Mouse (Mus musculus): Measurements from ENCODE around the gene Cmtr2.

The Cmtr2 gene

DNA sequence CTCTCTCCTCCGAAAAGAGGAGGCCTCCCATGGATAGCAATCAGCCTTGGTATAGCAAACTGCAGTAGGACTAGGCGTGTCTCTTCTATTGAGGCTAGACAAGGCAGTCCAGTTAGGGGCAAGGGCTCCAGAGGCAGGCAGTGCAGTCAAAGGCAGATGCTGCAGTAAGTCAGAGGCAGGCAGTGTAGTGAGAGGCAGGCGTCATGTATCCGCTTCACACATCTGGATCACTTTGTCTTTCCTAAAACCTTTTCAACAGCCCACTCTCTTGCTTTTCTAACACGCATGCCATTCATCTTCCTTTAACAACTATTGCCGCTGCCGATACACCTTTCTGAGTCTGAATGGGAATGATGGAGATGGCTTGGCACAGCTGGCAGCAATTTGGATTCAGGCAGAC, at the start of gene Cmtr2:
TSS of gene Cmtr2 (plus strand) at position 301 of the 400 bp plus-strand sequence.
- DNase-seq (ENCODE audit: low spot score), result no peak

DNA sequence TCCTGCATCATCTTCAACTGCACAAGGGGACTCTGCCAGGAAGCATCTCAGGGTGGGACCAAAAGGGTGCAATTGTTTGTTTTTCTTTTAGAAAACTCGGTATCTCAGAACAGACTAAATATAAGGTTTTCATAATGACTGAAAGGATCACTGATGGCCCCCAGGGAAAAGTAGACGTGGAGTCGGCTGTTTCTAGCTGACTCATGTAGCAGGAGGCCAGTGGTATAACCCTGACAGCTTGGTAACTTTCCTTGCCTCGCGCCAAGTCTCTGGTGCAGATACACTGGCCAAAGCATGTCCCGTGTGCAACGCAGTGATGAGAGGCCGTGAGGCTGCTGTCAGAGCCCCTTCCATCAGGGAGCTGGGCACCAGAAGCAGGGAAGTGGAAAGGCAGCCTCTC, 49.2 kb upstream of the Cmtr2 start:
- no peak for DNase-seq (ENCODE audit: low spot score)

GRCm38 (mm10) chr8:110168046-110168445, 47.4 kb upstream of the Cmtr2 start, which contains the start of gene Calb2:
Gene Calb2 (minus strand): TSS chr8:110168210.
- DNase-seq (ENCODE audit: low spot score), result peak; percentile 38

GRCm38 (mm10) chr8:110172161-110172560, 43.3 kb upstream of the Cmtr2 start:
- no peak for DNase-seq (ENCODE audit: low spot score)

DNA sequence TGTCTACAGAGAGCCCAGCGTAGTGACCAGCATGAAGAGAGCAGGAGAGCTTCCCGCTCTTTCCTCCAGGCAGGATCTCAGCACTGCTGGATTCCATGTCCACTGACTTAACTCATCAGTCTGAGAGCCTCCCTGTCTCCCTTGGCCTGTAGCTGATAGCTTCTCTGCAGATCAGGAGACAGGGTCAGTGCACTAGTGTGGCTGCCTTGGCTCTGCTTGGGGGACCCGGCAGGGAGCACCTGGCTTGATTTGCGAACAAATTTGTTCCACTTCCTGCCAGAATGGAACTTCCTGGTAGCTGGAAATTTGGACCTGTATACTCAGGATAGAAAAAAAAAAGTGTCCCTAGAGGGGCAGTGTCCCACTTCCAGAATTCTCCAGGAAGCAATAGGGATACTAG, 40.6 kb upstream of the Cmtr2 start:
- DNase-seq (ENCODE audit: low spot score), result no peak

DNA sequence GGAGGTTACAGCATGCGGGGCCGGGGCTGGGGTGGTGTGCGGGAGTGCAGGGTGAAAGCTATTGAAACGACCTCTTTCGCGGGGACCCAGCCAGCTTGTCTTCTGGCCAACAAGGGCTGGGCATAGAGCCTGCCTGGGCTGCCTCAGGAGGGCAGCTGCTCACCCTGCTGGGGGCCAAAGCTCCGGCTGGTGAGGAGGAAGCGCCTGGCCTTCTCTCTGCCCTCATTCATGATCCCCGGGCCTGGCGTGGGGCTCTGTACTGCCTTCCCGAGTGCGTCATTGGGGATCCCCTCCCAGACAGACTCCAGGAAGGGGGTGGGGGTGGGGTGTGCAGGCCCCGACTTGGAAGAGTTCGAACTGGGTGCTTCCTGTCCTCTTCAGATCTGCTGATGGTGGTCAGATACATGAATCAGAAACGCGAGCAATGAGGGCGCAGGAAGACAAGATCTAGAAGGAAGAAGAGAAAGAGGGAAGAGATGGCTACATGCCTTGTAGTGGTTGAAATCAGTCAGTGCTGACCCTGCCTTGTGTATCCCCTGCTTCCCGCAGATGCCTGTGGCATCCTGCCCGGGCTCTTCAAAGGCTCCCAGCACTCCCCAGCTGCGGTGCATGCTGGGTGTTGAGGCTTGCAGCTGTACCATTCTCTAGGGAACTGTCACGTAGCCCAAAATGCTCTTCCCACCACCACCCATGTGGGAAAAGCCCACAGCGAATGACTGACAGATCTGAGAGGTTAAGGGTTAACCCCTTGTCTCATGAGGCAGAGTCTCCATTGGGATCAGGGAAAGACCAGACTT, 37.9 kb upstream of the Cmtr2 start:
- no peak for DNase-seq (ENCODE audit: low spot score)

- no peak for DNase-seq (ENCODE audit: low spot score)
These were observed 32.6 kb upstream of the Cmtr2 start for GRCm38 (mm10) chr8:110182735-110183367.

GRCm38 (mm10) chr8:110183748-110184147, 31.7 kb upstream of the Cmtr2 start:
- no peak for DNase-seq (ENCODE audit: low spot score)

GRCm38 (mm10) chr8:110185538-110185937, 29.9 kb upstream of the Cmtr2 start:
- DNase-seq (ENCODE audit: low spot score), result no peak

- DNase-seq (ENCODE audit: low spot score), result no peak
These were observed 26.3 kb upstream of the Cmtr2 start for GRCm38 (mm10) chr8:110188961-110189750.

- DNase-seq (ENCODE audit: low spot score), result peak; percentile 51
These were observed 18.8 kb upstream of the Cmtr2 start for GRCm38 (mm10) chr8:110196678-110197077.

GRCm38 (mm10) chr8:110201806-110202205, 13.7 kb upstream of the Cmtr2 start:
- no peak for DNase-seq (ENCODE audit: low spot score)

DNA sequence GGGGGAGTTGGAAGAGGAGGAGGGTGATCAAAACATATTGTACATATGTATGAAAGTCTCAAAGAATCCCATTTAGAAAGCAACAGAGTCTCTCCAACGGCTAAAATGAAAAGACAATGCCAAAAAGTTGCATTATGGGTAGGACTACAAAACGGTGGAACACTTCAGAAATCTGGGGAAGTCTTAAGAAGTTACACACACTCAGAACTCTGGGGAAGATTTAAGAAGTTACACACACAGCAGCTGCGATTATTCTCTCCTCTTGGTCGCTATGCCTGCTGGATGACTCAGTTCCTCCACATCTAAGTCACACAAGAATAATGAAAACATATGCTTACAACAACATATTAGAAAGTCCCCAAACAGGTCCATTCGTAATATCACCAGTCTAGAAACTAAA, 788 bp downstream of the Cmtr2 start:
- no peak for DNase-seq (ENCODE audit: low spot score)

DNA sequence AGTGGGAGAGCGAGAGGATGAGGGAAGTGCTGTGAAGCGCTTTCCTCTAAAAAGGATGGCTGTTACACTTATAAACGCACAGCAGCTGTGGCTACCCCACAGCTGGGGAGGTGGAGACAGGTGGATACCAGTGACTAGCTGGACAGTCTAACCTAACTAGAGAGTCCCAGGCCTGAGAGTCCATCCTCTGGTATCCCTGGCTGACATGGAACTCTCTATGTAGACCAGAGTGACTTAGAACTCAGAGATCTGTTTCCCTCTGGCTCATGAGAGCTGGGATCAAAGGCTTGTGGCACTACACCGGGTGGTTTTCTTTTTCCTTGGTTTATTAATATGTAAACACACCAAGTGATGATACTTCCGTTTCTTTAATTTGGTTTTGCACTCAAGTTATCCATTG, 1.7 kb downstream of the Cmtr2 start:
- no peak for DNase-seq (ENCODE audit: low spot score)

DNA sequence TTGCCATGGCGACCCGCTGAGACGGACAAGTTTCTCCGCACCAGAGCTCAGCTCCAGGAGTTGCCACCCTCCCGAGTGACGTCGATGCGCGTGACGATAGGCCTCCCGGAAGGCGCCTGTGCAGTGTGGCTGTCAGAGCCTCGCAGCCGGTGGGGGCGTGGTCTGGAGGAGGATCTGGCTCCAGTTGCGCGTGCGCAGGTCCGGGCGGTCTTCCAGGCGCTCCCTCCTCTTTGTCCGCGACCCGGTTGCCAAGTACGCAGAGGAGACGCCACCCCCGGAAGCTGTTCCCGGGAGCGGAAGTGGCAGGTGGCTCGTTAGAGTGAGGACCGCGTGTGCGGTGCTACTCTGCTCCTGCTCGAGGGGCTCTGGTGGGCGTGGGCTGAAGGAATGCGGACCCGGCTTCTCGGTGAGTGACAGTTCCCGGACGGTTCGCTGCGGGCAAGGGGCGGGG, 2.2 kb downstream of the Cmtr2 start:
- DNase-seq (ENCODE audit: low spot score), result peak; percentile 99

- DNase-seq (ENCODE audit: low spot score), result no peak
These were observed 3.0 kb downstream of the Cmtr2 start for GRCm38 (mm10) chr8:110218511-110218910.

DNA sequence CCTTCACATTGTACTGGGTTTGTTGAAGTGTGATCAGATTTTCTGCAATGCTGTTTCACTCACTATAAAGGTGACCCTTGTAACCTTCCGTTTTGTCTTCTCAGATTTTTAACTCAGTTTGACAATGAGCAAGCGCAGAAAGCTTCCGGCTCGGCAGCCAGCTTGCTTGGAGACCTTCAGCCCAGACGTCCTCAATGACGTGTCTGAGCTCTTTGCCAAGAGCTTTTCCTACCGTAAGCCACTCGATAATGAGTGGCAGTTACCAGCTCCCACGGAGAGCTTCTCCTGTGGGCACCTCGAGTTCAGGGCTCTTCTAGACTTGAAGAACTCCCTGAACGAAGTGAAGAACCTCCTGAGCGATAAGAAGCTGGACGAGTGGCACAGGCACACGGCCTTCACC, 5.5 kb downstream of the Cmtr2 start:
- no peak for DNase-seq (ENCODE audit: low spot score)

DNA sequence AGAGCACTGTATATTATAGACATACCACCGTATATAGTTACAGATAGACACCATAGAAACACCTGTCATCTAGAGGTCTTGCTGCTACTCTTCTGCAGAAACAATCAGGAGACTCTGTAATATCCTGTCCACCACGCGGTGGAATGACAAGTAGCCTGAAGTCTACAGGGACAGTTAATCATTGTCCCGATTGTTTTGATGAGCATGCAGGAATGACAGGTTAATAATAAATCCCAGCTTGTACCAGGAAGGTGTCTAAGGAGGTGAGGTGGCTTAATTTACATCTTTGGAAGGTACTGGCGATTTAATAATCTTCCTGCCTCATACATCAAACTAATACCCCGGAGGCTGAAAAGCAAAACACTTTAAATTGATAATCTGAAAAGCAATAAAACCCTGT, 15.3 kb downstream of the Cmtr2 start:
- DNase-seq (ENCODE audit: low spot score), result no peak

- no peak for DNase-seq (ENCODE audit: low spot score)
These were observed 27.1 kb downstream of the Cmtr2 start for GRCm38 (mm10) chr8:110242278-110243177.

DNA sequence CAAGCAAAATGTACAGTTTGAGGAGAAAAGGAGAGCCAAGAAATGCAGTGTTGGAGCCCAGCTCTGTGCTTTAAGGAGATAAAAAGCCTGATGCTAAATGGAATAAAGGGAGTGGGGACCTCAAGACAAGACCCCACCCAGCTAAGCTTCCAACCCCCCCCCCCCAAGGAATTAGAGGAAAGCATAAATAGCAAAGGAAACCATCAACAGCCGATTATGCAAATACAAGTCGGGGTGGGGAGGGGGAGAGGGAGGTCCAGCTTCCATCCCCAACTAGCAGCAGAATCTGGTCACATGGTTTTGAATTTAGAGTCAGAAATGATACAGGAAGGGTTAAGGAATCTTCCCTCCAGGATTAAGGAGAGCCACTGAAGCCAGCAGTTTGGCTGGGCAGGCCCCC, 29.1 kb downstream of the Cmtr2 start:
- no peak for DNase-seq (ENCODE audit: low spot score)

- DNase-seq (ENCODE audit: low spot score), result no peak
These were observed 31.8 kb downstream of the Cmtr2 start for GRCm38 (mm10) chr8:110247238-110247637.

- DNase-seq (ENCODE audit: low spot score), result no peak
These were observed 38.5 kb downstream of the Cmtr2 start for GRCm38 (mm10) chr8:110253986-110254385.
